Mouse (Mus musculus): ENCODE results near the gene Ube2d2b. TPM values are rescaled to one million over a fixed set of nuclear protein-coding genes. Genes with fewer than 3 reads are reported as not detected.

Gene Ube2d2b
- polyA plus RNA-seq (2012; rRNA removed): not detected in 2 replicates

DNA sequence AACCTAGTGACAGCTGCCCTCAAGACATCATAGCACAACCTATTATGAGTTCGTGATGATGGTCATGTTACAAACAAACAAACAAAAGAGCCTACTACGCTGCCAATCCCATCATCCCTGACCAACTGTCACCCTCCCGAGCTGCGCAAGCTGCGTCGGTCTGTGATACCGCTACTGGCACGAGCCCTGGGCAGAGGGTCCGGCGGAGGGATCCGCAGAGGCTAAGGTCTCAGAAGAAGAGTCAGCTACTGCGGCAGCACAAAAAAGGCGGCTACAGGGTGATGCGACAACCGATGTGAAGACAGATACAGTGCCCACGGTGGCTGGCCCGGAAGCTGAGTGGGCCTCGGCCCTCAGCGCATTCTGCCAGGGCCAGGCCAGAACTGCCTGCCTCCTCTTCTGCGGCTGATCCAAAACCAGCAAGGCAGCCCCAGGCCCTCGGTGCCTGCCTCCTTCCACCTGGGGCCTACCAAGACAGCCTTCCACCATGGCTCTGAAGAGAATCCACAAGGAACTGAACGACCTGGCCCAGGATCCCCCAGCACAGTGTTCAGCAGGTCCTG, at the start of gene Ube2d2b:
Ube2d2b (plus strand) TSS at position 102 of the 563 bp plus-strand sequence.

GRCm38 (mm10) chr5:107874561-107875260, 44.8 kb downstream of the Ube2d2b start, which contains the start of gene Evi5:
Evi5 (minus strand) TSS chr5:107875107.

Other genes starting within 250 kb of the Ube2d2b start
- 2.2 and 2.4 TPM in 2 replicates for gene Rpap2, start 232.7 kb upstream of the Ube2d2b start, polyA plus RNA-seq (2012; rRNA removed)
- 0.57 and 0.64 TPM in 2 replicates for gene Glmn, start 232.2 kb upstream of the Ube2d2b start, polyA plus RNA-seq (2012; rRNA removed)
- gene Gfi1, start 104.1 kb upstream of the Ube2d2b start, polyA plus RNA-seq (2012; rRNA removed): 22.6 and 24.7 TPM in 2 replicates
- gene Evi5, start 45.0 kb downstream of the Ube2d2b start, polyA plus RNA-seq (2012; rRNA removed): 12.7 and 13.5 TPM in 2 replicates
- 11.8 and 19.3 TPM in 2 replicates for gene Rpl5, start 70.4 kb downstream of the Ube2d2b start, polyA plus RNA-seq (2012; rRNA removed)
- 1.0 and 1.2 TPM in 2 replicates for gene Fam69a, start 157.0 kb downstream of the Ube2d2b start, polyA plus RNA-seq (2012; rRNA removed)
- 9.0 and 10.1 TPM in 2 replicates for gene Mtf2, start 235.6 kb downstream of the Ube2d2b start, polyA plus RNA-seq (2012; rRNA removed)

All from colon, adult 2 months (tissue).